Mouse (Mus musculus) hindbrain, embryonic 16.5 days (tissue): Measurements from ENCODE around the gene Krba1. TPM values are rescaled to one million over a fixed set of nuclear protein-coding genes. Genes with fewer than 3 reads are reported as not detected.

ENCODE experiments used
- ATAC-seq: fragments of 200-750 bp; cut with Nextera tagmentation; 2 replicates; pipeline ENCODE4 v1.8.0; 2017; ENCODE audit warnings: moderate TSS enrichment, moderate library complexity
- H3K27ac ChIP-seq: fragments of 300-500 bp; sonication (generic); 2 replicates; pipeline ENCODE4 v1.5.1; 2014; ENCODE audit warnings: low read depth, mild to moderate bottlenecking, control low read depth, low read length, moderate library complexity
- H3K27me3 ChIP-seq: fragments of 300-500 bp; sonication (generic); replicated peaks from 2 replicates; pipeline ENCODE4 v1.6.1; 2014; ENCODE audit warnings: low read length; ENCODE audit not compliant: control insufficient read depth, insufficient read depth
- H3K36me3 ChIP-seq: fragments of 300-500 bp; sonication (generic); 2 replicates; pipeline ENCODE4 v1.6.1; 2014; ENCODE audit warnings: mild to moderate bottlenecking, low read length, moderate library complexity, mixed read lengths; ENCODE audit not compliant: control insufficient read depth, insufficient read depth
- H3K4me1 ChIP-seq: fragments of 300-500 bp; sonication (generic); 2 replicates; pipeline ENCODE4 v1.6.1; 2014; ENCODE audit warnings: low read depth, low read length; ENCODE audit not compliant: control insufficient read depth, insufficient read depth
- H3K4me2 ChIP-seq: fragments of 300-500 bp; sonication (generic); 2 replicates; pipeline ENCODE4 v1.6.1; 2014; ENCODE audit warnings: mild to moderate bottlenecking, low read length, control low read depth, moderate library complexity
- H3K4me3 ChIP-seq: fragments of 300-500 bp; sonication (generic); 2 replicates; pipeline ENCODE4 v1.5.1; 2014; ENCODE audit warnings: mild to moderate bottlenecking, low read length, control low read depth, moderate library complexity
- H3K9ac ChIP-seq: fragments of 300-500 bp; sonication (generic); 2 replicates; pipeline ENCODE4 v1.6.1; 2014; ENCODE audit warnings: low read depth, mild to moderate bottlenecking, control low read depth, low read length, moderate library complexity
- H3K9me3 ChIP-seq: fragments of 300-500 bp; sonication (generic); 2 replicates; pipeline ENCODE4 v1.6.1; 2014; ENCODE audit warnings: mild to moderate bottlenecking, low read length, moderate library complexity; ENCODE audit not compliant: control insufficient read depth
- WGBS: fragments of 180-500 bp; shearing (Covaris S2); extraction: QIAGEN DNeasy Blood & Tissue Kit; methylation state at CpG from one replicate; pipeline ENCODE4 v1.1.7; 2014; 5-methylcytosine and 5-hydroxymethylcytosine counted together
- polyA plus RNA-seq: library from polyadenylated mRNA; unstranded; fragments of >200 nt; fragmentation: Nextera tagmentation; extraction: Ambion mirVana; gene quantifications from 2 replicates; pipeline ENCODE4 v1.2.1, GENCODE M21; 2015

The Krba1 gene
- polyA plus RNA-seq = 26.2 and 27.6 TPM in 2 replicates

DNA sequence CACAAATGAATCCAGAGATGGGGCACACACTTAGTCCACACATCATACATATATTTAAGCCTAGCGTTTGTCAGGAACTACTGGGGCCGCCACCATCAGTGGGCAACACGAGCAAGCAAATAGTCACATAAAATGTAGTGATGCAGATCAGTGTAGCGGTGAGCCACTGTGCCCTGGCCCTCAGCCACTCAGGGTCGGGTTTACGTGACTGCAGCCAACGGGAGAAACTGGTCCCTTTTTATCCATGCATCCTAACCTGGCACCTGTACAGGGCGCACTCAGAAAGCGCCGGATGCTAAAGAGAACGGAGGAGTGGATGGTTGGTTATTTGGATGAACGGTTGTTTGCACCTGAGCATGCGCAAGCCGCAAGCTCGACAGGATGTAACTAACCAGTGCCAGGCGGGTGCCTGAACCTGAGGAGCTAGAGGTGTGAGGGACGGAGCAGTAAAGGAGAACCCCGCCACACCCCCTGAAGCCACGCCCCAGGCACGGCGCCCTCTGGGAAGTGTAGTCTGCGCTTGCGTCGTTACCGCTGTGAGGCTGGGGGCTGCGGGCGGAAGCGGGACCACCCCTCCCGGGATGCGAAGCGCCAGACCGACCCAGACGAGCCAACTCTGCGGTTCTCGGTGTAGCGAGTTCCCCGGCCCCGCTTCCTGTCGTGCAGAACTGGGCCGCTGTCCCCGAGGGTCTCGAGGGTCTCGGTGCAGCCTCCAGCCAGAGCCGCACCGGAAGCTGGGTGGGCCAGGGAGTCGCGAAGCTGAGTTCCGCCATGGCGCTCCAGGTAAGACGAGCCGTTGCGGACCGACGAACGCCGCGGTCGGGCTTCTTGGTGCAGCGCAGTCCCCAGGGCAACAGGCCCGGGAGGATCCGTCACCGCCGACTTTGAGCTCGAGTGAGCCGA lies at the start of gene Krba1:
TSS of gene Krba1 (plus strand) at position 482 of the 903 bp plus-strand sequence.
- peak; percentile 99 for ATAC-seq
- Histone ChIP-seq H3K36me3 (no peaks in the 10 kb centered on the region), H3K4me1 (peaks cover 17% of the 10 kb centered on the region), H3K27me3 (no peaks in the 10 kb centered on the region), H3K9me3 (no peaks in the 10 kb centered on the region), H3K27ac (peak within 1 kb of the TSS; percentile 82), H3K4me3 (peak within 1 kb of the TSS; percentile 65), H3K4me2 (peak within 1 kb of the TSS; percentile 68), H3K9ac (peak within 1 kb of the TSS; percentile 80)
- 2% methylated on average over 59 of the region's 65 CpGs for WGBS

DNA sequence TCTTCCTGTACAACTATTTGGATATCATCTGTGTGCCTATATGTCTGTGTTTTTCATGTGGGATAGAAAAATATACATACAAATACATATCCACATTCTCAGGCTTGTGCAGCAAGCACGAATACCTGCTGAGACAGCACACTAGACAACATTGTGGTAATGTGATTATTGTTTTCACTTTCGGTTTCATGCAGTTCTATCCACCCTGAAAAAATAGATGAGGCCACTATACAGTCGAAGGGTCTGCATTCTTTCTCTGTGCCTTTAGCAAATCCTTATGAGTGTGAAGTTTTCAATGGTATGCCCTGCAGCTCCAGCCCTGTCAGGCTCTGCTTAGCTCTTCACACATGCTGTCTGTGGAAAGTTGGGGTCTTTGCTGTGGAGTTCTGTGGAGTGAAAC lies 36.5 kb upstream of the Krba1 start:
- H3K9me3 ChIP-seq = no peaks in the 10 kb centered on the region
- no peak overlapping the region for H3K9ac ChIP-seq
- no peak overlapping the region for H3K4me2 ChIP-seq
- H3K27me3 ChIP-seq = no peaks in the 10 kb centered on the region
- ATAC-seq = no peak
- no peaks in the 10 kb centered on the region for H3K36me3 ChIP-seq
- H3K4me3 ChIP-seq = no peak overlapping the region
- H3K4me1 ChIP-seq = no peaks in the 10 kb centered on the region
- no peak overlapping the region for H3K27ac ChIP-seq
- WGBS = 74% methylated on average over 3 of the region's 3 CpGs

DNA sequence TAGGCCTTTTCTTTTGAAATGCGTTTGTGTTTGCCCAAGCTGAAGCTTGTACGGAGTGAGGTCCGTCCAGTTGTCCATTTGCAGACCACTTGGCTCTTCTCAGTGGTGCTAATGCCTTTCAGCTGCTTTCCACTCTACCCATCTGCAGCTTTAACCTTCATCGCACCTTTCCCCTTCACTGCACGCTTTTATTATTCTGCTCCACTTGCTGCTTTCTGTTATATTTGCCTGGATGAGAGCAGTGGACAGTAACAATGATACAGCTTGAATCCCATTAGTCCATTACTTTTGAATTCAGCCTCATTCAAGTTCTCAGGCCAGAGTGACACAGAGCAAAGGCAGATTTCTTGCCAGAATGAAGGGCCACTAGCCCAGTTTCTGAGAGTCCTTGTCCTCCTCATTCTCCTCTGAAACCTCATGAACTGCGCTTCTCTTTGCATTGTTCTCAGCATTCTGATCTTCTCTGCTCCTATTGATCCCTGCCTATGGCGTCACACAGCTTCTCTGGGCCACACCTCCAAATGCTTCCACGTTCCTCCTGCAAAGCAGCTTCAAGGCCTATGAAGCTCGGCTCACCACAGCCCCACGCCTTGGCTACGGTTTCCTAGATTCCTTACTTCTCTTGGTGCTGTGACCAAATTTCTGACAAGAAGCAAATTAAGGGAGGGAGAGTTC lies 28.9 kb upstream of the Krba1 start:
- no peak overlapping the region for H3K4me3 ChIP-seq
- peak overlapping the region; percentile 29; the same call in 1 of the 2 replicates for H3K27ac ChIP-seq
- peak; percentile 52; the same call in 1 of the 2 replicates for ATAC-seq
- no peaks in the 10 kb centered on the region for H3K9me3 ChIP-seq
- no peak overlapping the region for H3K9ac ChIP-seq
- WGBS = 32% methylated on average over 11 of the region's 11 CpGs
- 0 out of 2 replicates have a peak, but pooled peaks cover 5% of the 10 kb centered on the region for H3K4me1 ChIP-seq
- H3K27me3 ChIP-seq = no peaks in the 10 kb centered on the region
- no peaks in the 10 kb centered on the region for H3K36me3 ChIP-seq
- H3K4me2 ChIP-seq = no peak overlapping the region

- Histone ChIP-seq H3K36me3 (no peaks in the 10 kb centered on the region), H3K27me3 (no peaks in the 10 kb centered on the region), H3K9me3 (peaks cover 5% of the 10 kb centered on the region; the same call in 1 of the 2 replicates), H3K4me1 (no peaks in the 10 kb centered on the region), H3K27ac (no peak overlapping the region), H3K9ac (no peak overlapping the region), H3K4me2 (no peak overlapping the region), H3K4me3 (no peak overlapping the region)
- no peak for ATAC-seq
- 74% methylated on average over 3 of the region's 3 CpGs for WGBS
Measured at GRCm38 (mm10) chr6:48388221-48388620, 7.2 kb upstream of the Krba1 start.

DNA sequence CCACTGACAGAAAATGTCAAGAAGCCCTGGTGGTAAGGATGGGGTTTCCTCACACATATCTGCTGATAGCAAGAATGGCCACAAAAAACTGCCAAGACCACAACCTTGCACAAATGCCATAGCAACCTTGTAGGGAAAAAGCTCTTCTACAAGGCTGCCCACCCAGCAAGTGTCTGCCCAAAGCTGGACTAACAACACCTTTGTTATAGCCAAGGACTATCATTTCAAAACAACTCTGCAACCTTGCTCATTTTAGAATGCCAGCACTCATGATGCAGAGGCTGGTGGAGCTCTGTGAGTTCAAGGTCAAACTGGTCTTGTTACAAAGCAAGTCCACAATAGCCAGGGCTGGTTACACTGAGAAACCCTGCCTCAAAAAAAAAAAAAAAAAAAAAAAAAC lies 1.6 kb upstream of the Krba1 start:
- no peak overlapping the region for H3K9ac ChIP-seq
- H3K27ac ChIP-seq = no peak overlapping the region
- no peaks in the 10 kb centered on the region for H3K36me3 ChIP-seq
- no peaks in the 10 kb centered on the region for H3K27me3 ChIP-seq
- no peaks in the 10 kb centered on the region for H3K9me3 ChIP-seq
- no peak overlapping the region for H3K4me3 ChIP-seq
- peaks cover 17% of the 10 kb centered on the region for H3K4me1 ChIP-seq
- no peak overlapping the region for H3K4me2 ChIP-seq
- ATAC-seq = no peak

DNA sequence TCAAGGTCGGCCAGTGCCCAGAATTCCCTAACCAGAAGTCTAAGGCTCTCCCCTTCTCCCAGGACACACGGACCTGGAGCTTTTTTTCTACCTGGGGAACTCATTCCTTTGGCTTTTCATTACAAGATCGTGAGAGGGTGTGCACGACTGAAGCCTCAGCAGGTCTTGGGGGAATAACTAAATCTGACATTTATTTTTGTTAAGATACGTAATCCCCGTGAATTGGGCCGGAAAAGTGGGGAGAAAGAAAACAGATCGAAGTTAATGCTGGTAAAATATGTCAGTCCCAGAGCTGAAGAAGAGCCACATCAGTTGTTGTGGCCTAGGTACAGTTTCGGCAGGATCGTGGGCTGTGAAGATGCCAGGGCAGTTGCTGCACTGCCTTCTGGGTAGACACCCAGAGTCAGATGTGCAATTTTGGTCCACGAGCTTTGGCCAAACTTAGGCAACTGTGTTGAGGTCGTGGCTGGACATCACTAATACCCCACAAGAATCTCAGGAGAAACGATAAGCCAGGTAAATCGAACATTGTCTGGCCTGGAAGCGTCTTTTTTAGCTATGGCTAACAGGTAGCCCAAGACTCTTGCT lies 716 bp downstream of the Krba1 start:
- peak overlapping the region; percentile 68 for H3K4me2 ChIP-seq
- H3K36me3 ChIP-seq = no peaks in the 10 kb centered on the region
- H3K27ac ChIP-seq = peak overlapping the region; percentile 82
- peak overlapping the region; percentile 65 for H3K4me3 ChIP-seq
- ATAC-seq = no peak
- H3K9ac ChIP-seq = peak overlapping the region; percentile 80
- H3K27me3 ChIP-seq = no peaks in the 10 kb centered on the region
- H3K9me3 ChIP-seq = no peaks in the 10 kb centered on the region
- 33% methylated on average over 15 of the region's 15 CpGs for WGBS
- H3K4me1 ChIP-seq = peaks cover 17% of the 10 kb centered on the region

GRCm38 (mm10) chr6:48396686-48397085 lies 1.3 kb downstream of the Krba1 start:
- Histone ChIP-seq H3K9ac (peak overlapping the region; percentile 80; the same call in 1 of the 2 replicates), H3K4me1 (peaks cover 17% of the 10 kb centered on the region), H3K36me3 (no peaks in the 10 kb centered on the region), H3K4me3 (peak overlapping the region; percentile 65), H3K9me3 (no peaks in the 10 kb centered on the region), H3K27me3 (no peaks in the 10 kb centered on the region), H3K4me2 (peak overlapping the region; percentile 68), H3K27ac (no peak overlapping the region)
- WGBS = 96% methylated on average over 1 of the region's 1 CpGs
- no peak for ATAC-seq

- 59% methylated on average over 4 of the region's 4 CpGs for WGBS
- no peaks in the 10 kb centered on the region for H3K36me3 ChIP-seq
- no peak for ATAC-seq
- no peaks in the 10 kb centered on the region for H3K27me3 ChIP-seq
- peak overlapping the region; percentile 68 for H3K4me2 ChIP-seq
- H3K9me3 ChIP-seq = no peaks in the 10 kb centered on the region
- no peak overlapping the region for H3K4me3 ChIP-seq
- no peak overlapping the region for H3K9ac ChIP-seq
- no peak overlapping the region for H3K27ac ChIP-seq
- peaks cover 17% of the 10 kb centered on the region for H3K4me1 ChIP-seq
Measured at GRCm38 (mm10) chr6:48397336-48397735, 1.9 kb downstream of the Krba1 start.

GRCm38 (mm10) chr6:48399906-48400305 lies 4.5 kb downstream of the Krba1 start:
- H3K27ac ChIP-seq = no peak overlapping the region
- H3K4me1 ChIP-seq = peaks cover 17% of the 10 kb centered on the region
- no peak overlapping the region for H3K4me3 ChIP-seq
- peaks cover 6% of the 10 kb centered on the region; the same call in 1 of the 2 replicates for H3K36me3 ChIP-seq
- ATAC-seq = no peak
- H3K9me3 ChIP-seq = no peaks in the 10 kb centered on the region
- WGBS = 93% methylated on average over 5 of the region's 5 CpGs
- no peaks in the 10 kb centered on the region for H3K27me3 ChIP-seq
- H3K4me2 ChIP-seq = no peak overlapping the region
- no peak overlapping the region for H3K9ac ChIP-seq
